8 mouse cellular contexts compared by ENCODE assay signal in genomic region chr12:69446468-69447321, GRCm38 (mm10).
DNase-seq lines count a peak whose midpoint lies in the region; ATAC-seq and TF ChIP-seq lines count a peak whose summit lies in the region.

No protein-coding gene starts in this region.

- no peak for TF ChIP-seq CTCF in bone marrow, adult 2 months (IDR thresholded peaks at IDR 0.05; ENCODE audit: control insufficient read depth, insufficient read depth, low read length)

- H3K9me3 ChIP-seq in hindbrain, embryonic 13.5 days: no peaks in the 10 kb centered on the region
- H3K9me3 ChIP-seq in limb, embryonic 15.5 days: no peaks in the 10 kb centered on the region
- no peaks in the 10 kb centered on the region for H3K9me3 ChIP-seq in midbrain, embryonic 15.5 days
- H3K9me3 ChIP-seq in stomach, embryonic 14.5 days (ENCODE audit: control insufficient read depth, low read depth, low read length): peaks cover 2% of the 10 kb centered on the region; the same call in 1 of the 2 replicates

- peak overlapping the region; percentile 39 for H3K4me3 ChIP-seq in bone marrow, adult 2 months (replicated peaks; ENCODE audit: control insufficient read depth, low read depth, low read length)
- 0 out of 2 replicates have a peak overlapping the region, but pooled peaks have one; percentile 9 for H3K4me3 ChIP-seq in hindbrain, embryonic 13.5 days
- peak overlapping the region; percentile 13 for H3K4me3 ChIP-seq in limb, embryonic 15.5 days
- peak overlapping the region; percentile 19 for H3K4me3 ChIP-seq in midbrain, embryonic 15.5 days
- peak overlapping the region; percentile 10 for H3K4me3 ChIP-seq in stomach, embryonic 14.5 days (ENCODE audit: low read depth, low read length)

- peak; percentile 88 for ATAC-seq in hindbrain, embryonic 13.5 days (ENCODE audit: low FRiP score)
- peak; percentile 83 for ATAC-seq in limb, embryonic 15.5 days (ENCODE audit: insufficient number of reproducible peaks, low FRiP score, low TSS enrichment, low read depth)
- peak; percentile 88 for ATAC-seq in midbrain, embryonic 15.5 days (replicated peaks)
- peak; percentile 87 for ATAC-seq in stomach, embryonic 14.5 days (ENCODE audit: insufficient number of reproducible peaks, insufficient read depth, low FRiP score, low read depth)

- H3K36me3 ChIP-seq in hindbrain, embryonic 13.5 days: no peaks in the 10 kb centered on the region
- H3K36me3 ChIP-seq in limb, embryonic 15.5 days: no peaks in the 10 kb centered on the region
- no peaks in the 10 kb centered on the region for H3K36me3 ChIP-seq in midbrain, embryonic 15.5 days (replicated peaks)
- no peaks in the 10 kb centered on the region for H3K36me3 ChIP-seq in stomach, embryonic 14.5 days (ENCODE audit: control insufficient read depth, insufficient read depth, low read length)

- H3K4me2 ChIP-seq in hindbrain, embryonic 13.5 days: peak overlapping the region; percentile 42
- peak overlapping the region; percentile 40 for H3K4me2 ChIP-seq in limb, embryonic 15.5 days
- H3K4me2 ChIP-seq in midbrain, embryonic 15.5 days: peak overlapping the region; percentile 50
- peak overlapping the region; percentile 31 for H3K4me2 ChIP-seq in stomach, embryonic 14.5 days (replicated peaks; ENCODE audit: low read depth, low read length)

- H3K9ac ChIP-seq in hindbrain, embryonic 13.5 days: peak overlapping the region; percentile 55
- H3K9ac ChIP-seq in limb, embryonic 15.5 days: no peak overlapping the region
- peak overlapping the region; percentile 28; the same call in 1 of the 2 replicates for H3K9ac ChIP-seq in midbrain, embryonic 15.5 days
- peak overlapping the region; percentile 30 for H3K9ac ChIP-seq in stomach, embryonic 14.5 days (replicated peaks; ENCODE audit: low read depth, low read length)

- H3K4me1 ChIP-seq in bone marrow, adult 2 months (ENCODE audit: control insufficient read depth, insufficient read depth, low read length): no peaks in the 10 kb centered on the region; the same call in 1 of the 2 replicates
- H3K4me1 ChIP-seq in hindbrain, embryonic 13.5 days (replicated peaks): peaks cover 14% of the 10 kb centered on the region
- peaks cover 42% of the 10 kb centered on the region for H3K4me1 ChIP-seq in limb, embryonic 15.5 days
- peaks cover 16% of the 10 kb centered on the region for H3K4me1 ChIP-seq in midbrain, embryonic 15.5 days
- H3K4me1 ChIP-seq in stomach, embryonic 14.5 days (ENCODE audit: control insufficient read depth, insufficient read depth, low read length): peaks cover 36% of the 10 kb centered on the region; the same call in 1 of the 2 replicates

- WGBS in bone marrow, adult 2 months: 25% methylated on average over 17 of the region's 17 CpGs
- WGBS in hindbrain, embryonic 13.5 days: 36% methylated on average over 17 of the region's 17 CpGs
- WGBS in limb, embryonic 15.5 days: 13% methylated on average over 17 of the region's 17 CpGs
- 24% methylated on average over 17 of the region's 17 CpGs for WGBS in midbrain, embryonic 15.5 days
- 10% methylated on average over 17 of the region's 17 CpGs for WGBS in stomach, embryonic 14.5 days

- H3K27me3 ChIP-seq in hindbrain, embryonic 13.5 days: no peaks in the 10 kb centered on the region
- no peaks in the 10 kb centered on the region for H3K27me3 ChIP-seq in limb, embryonic 15.5 days
- no peaks in the 10 kb centered on the region for H3K27me3 ChIP-seq in midbrain, embryonic 15.5 days (replicated peaks)
- no peaks in the 10 kb centered on the region for H3K27me3 ChIP-seq in stomach, embryonic 14.5 days (ENCODE audit: control insufficient read depth, insufficient read depth, low read length)

- H3K27ac ChIP-seq in bone marrow, adult 2 months (ENCODE audit: control insufficient read depth, insufficient read depth, low read depth, low read length, poor library complexity): peak overlapping the region; percentile 73
- H3K27ac ChIP-seq in hindbrain, embryonic 13.5 days: peak overlapping the region; percentile 79
- H3K27ac ChIP-seq in limb, embryonic 15.5 days: peak overlapping the region; percentile 84
- peak overlapping the region; percentile 72 for H3K27ac ChIP-seq in midbrain, embryonic 15.5 days
- H3K27ac ChIP-seq in stomach, embryonic 14.5 days (ENCODE audit: low read length): peak overlapping the region; percentile 89

- DNase-seq in MEL-GATA-1-ER (ENCODE audit: extremely low read depth, low read depth): peak; percentile 24
- DNase-seq in gastrocnemius, adult 18-20 months (ENCODE audit: low spot score): peak; percentile 80
- no peak for DNase-seq in left cerebral cortex, adult 18-20 months (ENCODE audit: low spot score in 2 of 2)

- TF ChIP-seq POLR2A in bone marrow, adult 2 months (IDR thresholded peaks at IDR 0.05; ENCODE audit: borderline replicate concordance, control insufficient read depth, low read depth, low read length): peak; percentile 6; the same call in 1 of the 2 replicates

Comparison
In these comparisons a context has a peak if more than half of its experiments do, and no peak if none do; other contexts are left out.
1. DNase-seq: peak in MEL-GATA-1-ER (single experiment) and gastrocnemius, adult 18-20 months (single experiment); none in left cerebral cortex, adult 18-20 months (0 of 2).
2. Peak in every context shown above with its lines, with median percentiles within 50 percentile points of each other: H3K27ac ChIP-seq, H3K4me3 ChIP-seq, ATAC-seq and H3K4me2 ChIP-seq.